Mouse (Mus musculus): ENCODE data around the gene Sphk1.

GRCm38 (mm10) chr11:116549273-116550038 lies 18.7 kb downstream of the Sphk1 start:
- TF ChIP-seq CTCF (IDR thresholded peaks at IDR 0.05; ENCODE audit: control insufficient read depth, insufficient read depth, insufficient read length) = no peak
- TF ChIP-seq USF1 (IDR thresholded peaks at IDR 0.05; ENCODE audit: low read depth) = no peak
- TF ChIP-seq MAX (IDR thresholded peaks at IDR 0.05) = no peak

Measured in C2C12 (cell line).